Mouse (Mus musculus): Measurements from ENCODE around the gene Slc7a15. TPM values are rescaled to one million over a fixed set of nuclear protein-coding genes. Genes with fewer than 3 reads are reported as not detected.
"Not testable (repeated sequence)": the region's sequence is repeated elsewhere in the genome, so short reads cannot be mapped to it uniquely, and the experiment has no call there.

The Slc7a15 gene
- total and polyA plus RNA-seq, 3 experiments = not detected

DNA sequence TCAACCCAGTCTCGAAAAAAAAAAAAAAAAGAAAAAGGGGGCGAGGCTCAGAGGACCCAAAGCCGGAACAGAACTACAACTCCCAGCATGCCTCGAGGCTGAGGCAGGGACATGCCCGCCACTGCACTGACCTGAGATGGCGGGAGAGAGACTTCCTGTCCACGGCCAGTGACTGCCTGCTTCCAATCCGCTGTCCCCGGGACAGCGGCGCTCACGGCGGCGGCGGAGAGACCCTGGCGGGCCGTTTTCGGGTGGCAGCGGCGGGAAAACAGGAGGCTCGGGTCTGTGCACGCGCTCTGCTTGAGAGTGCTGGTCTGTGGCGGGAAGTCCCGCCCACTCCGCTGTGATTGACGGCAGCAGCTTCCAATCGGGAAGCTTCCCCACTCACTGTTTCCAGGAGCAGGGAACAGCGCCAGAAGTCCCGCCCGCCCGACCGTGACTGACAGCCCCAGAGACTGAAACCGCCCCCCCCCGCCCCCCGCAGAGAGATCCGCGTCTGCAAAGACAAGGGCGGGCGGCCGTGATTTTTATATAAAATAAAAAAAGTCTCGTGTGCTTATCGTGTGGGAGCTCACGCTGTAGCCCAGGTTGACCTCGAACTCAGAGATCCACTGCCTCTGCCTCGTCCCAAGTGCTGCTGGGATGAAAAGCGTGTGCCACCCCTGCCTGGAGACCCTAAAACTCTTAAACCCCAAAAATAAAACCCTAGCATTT, 42.0 kb upstream of the Slc7a15 start (continued):
- TF ChIP-seq POLR2AphosphoS5 (IDR thresholded peaks at IDR 0.05; ENCODE audit: borderline replicate concordance, low read depth, low read length) = no peak

- H3K79me2 ChIP-seq (ENCODE audit: control insufficient read depth, insufficient read depth, low read length, poor library complexity); H3K4me1 ChIP-seq (ENCODE audit: control insufficient read depth in 1 of 2, insufficient read depth in 2 of 2, low read length in 2 of 2); H3K27me3 ChIP-seq (ENCODE audit: control insufficient read depth in 1 of 2, insufficient read depth in 2 of 2, low read length in 2 of 2); H3K36me3 ChIP-seq (ENCODE audit: control insufficient read depth in 1 of 2, insufficient read depth in 2 of 2, low read length in 2 of 2); H3K27ac ChIP-seq (ENCODE audit: control insufficient read depth, low read depth, low read length); DNase-seq (ENCODE audit: low read depth, low spot score); H3K9me3 ChIP-seq (replicated peaks; ENCODE audit: insufficient read depth, low read length): not testable (repeated sequence)
- Histone ChIP-seq H3K9ac (ENCODE audit: control insufficient read depth, low read depth, low read length, poor library complexity, severe bottlenecking) (peak overlapping the region; percentile 49), H3K4me3 (ENCODE audit: control insufficient read depth in 1 of 2, insufficient read depth in 1 of 2, low read depth in 2 of 2, low read length in 2 of 2) (peak overlapping the region; percentile 48 to 98)
Observed at GRCm38 (mm10) chr12:8640186-8640585, 41.3 kb upstream of the Slc7a15 start.

DNA sequence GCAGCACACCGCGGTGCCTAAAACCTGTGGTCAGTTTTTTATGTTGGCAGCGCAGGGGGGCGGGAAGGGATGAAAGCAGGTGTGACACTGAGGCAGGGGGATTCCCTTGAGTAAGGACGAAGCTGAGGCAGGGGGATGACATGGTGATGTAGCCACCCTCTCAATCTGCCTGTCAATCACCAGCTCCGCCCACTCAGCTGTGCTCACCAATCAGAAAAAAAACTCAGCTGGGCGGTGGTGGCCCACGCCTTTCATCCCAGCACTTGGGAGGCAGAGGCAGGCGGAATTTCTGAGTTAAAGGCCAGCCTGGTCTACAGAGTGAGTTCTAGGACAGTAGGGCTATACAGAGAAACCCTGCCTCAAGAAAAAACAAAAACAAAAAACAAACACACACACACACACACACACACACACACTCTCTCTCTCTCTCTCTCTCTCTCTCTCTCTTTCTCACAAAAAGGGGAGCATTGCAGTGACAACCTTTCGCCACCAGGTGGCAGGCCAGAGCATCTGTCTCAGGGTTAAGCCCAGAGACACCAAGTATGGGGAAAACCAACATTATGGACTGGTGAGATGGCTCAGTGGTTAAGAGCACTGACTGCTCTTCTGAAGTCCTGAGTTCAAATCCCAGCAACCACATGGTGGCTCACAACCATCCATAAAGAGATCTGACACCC, 39.7 kb upstream of the Slc7a15 start:
- H3K27ac ChIP-seq (ENCODE audit: control insufficient read depth, low read depth, low read length) = not testable (repeated sequence)

GRCm38 (mm10) chr12:8636945-8637344, 38.1 kb upstream of the Slc7a15 start:
- Histone ChIP-seq H3K9ac (ENCODE audit: control insufficient read depth, low read depth, low read length, poor library complexity, severe bottlenecking) (no peak overlapping the region), H3K36me3 (ENCODE audit: control insufficient read depth in 1 of 2, insufficient read depth in 2 of 2, low read length in 2 of 2) (no peaks in the 10 kb centered on the region; a peak in 1 of 4 replicates), H3K9me3 (replicated peaks; ENCODE audit: insufficient read depth, low read length) (no peaks in the 10 kb centered on the region), H3K4me3 (ENCODE audit: control insufficient read depth in 1 of 2, insufficient read depth in 1 of 2, low read depth in 2 of 2, low read length in 2 of 2) (no peak overlapping the region), H3K27me3 (ENCODE audit: control insufficient read depth in 1 of 2, insufficient read depth in 2 of 2, low read length in 2 of 2) (no peaks in the 10 kb centered on the region), H3K79me2 (ENCODE audit: control insufficient read depth, insufficient read depth, low read length, poor library complexity) (peaks cover 2% of the 10 kb centered on the region; the same call in 1 of the 2 replicates), H3K4me1 (ENCODE audit: control insufficient read depth in 1 of 2, insufficient read depth in 2 of 2, low read length in 2 of 2) (no peaks in the 10 kb centered on the region), H3K27ac (ENCODE audit: control insufficient read depth, low read depth, low read length) (no peak overlapping the region)
- TF ChIP-seq SIN3A (IDR thresholded peaks at IDR 0.05; ENCODE audit: low read length) = no peak
- no peak for TF ChIP-seq MEF2A (IDR thresholded peaks at IDR 0.05; ENCODE audit: extremely low read depth, insufficient replicate concordance, low read depth, low read length, poor library complexity, severe bottlenecking)
- TF ChIP-seq BHLHE40 (IDR thresholded peaks at IDR 0.05; ENCODE audit: borderline replicate concordance, low read depth, low read length) = no peak
- TF ChIP-seq ZC3H11A (IDR thresholded peaks at IDR 0.05; ENCODE audit: low read depth, low read length) = no peak
- no peak for TF ChIP-seq NRF1 (IDR thresholded peaks at IDR 0.05; ENCODE audit: insufficient read depth, low read depth, low read length, poor library complexity, severe bottlenecking)
- TF ChIP-seq E2F4 (IDR thresholded peaks at IDR 0.05; ENCODE audit: borderline replicate concordance, low read depth, low read length) = no peak
- TF ChIP-seq NELFE (IDR thresholded peaks at IDR 0.05; ENCODE audit: low read depth, low read length) = no peak
- no peak for TF ChIP-seq GATA1 (IDR thresholded peaks at IDR 0.05; ENCODE audit: low read depth, low read length)
- no peak for TF ChIP-seq GABPA (IDR thresholded peaks at IDR 0.05; ENCODE audit: low read depth, low read length)
- TF ChIP-seq CTCF (IDR thresholded peaks at IDR 0.05 in 2 of 3, conservative IDR thresholded peaks at IDR 0.05 in 1 of 3; ENCODE audit: control insufficient read depth in 1 of 3, insufficient read depth in 1 of 3, low read depth in 2 of 3, low read length in 3 of 3, poor library complexity in 1 of 3, severe bottlenecking in 1 of 3) = no peak
- TF ChIP-seq CHD1 (IDR thresholded peaks at IDR 0.05; ENCODE audit: low read depth, low read length) = no peak
- no peak for TF ChIP-seq HCFC1 (IDR thresholded peaks at IDR 0.05; ENCODE audit: low read depth, low read length)
- no peak for TF ChIP-seq CHD2 (IDR thresholded peaks at IDR 0.05; ENCODE audit: low read length)
- no peak for TF ChIP-seq POLR2A (IDR thresholded peaks at IDR 0.05; ENCODE audit: control insufficient read depth in 1 of 2, insufficient read depth in 1 of 2, low read depth in 1 of 2, low read length in 2 of 2, poor library complexity in 1 of 2)
- DNase-seq (ENCODE audit: low read depth, low spot score) = no peak

More for the DNA sequence above, 39.7 kb upstream of the Slc7a15 start:
- not testable (repeated sequence) for H3K79me2 ChIP-seq (ENCODE audit: control insufficient read depth, insufficient read depth, low read length, poor library complexity); H3K4me3 ChIP-seq (ENCODE audit: control insufficient read depth in 1 of 2, insufficient read depth in 1 of 2, low read depth in 2 of 2, low read length in 2 of 2); H3K27me3 ChIP-seq (ENCODE audit: control insufficient read depth in 1 of 2, insufficient read depth in 2 of 2, low read length in 2 of 2); H3K36me3 ChIP-seq (ENCODE audit: control insufficient read depth in 1 of 2, insufficient read depth in 2 of 2, low read length in 2 of 2); H3K9me3 ChIP-seq (replicated peaks; ENCODE audit: insufficient read depth, low read length); H3K4me1 ChIP-seq (ENCODE audit: control insufficient read depth in 1 of 2, insufficient read depth in 2 of 2, low read length in 2 of 2); H3K9ac ChIP-seq (ENCODE audit: control insufficient read depth, low read depth, low read length, poor library complexity, severe bottlenecking)
- TF ChIP-seq ZC3H11A (IDR thresholded peaks at IDR 0.05; ENCODE audit: low read depth, low read length) = peak; percentile 43; the same call in 1 of the 2 replicates
- TF ChIP-seq JUND (IDR thresholded peaks at IDR 0.05; ENCODE audit: low read depth, low read length) = peak; percentile 97
- 0 out of 2 replicates have a peak, but pooled peaks have one; percentile 12 for TF ChIP-seq ETS1 (IDR thresholded peaks at IDR 0.05; ENCODE audit: low read depth, low read length)
- TF ChIP-seq BHLHE40 (IDR thresholded peaks at IDR 0.05; ENCODE audit: borderline replicate concordance, low read depth, low read length) = 0 out of 2 replicates have a peak, but pooled peaks have one; percentile 14
- peak; percentile 59 for TF ChIP-seq HCFC1 (IDR thresholded peaks at IDR 0.05; ENCODE audit: low read depth, low read length)
- peak; percentile 69 to 88 (median 69) for TF ChIP-seq CTCF (IDR thresholded peaks at IDR 0.05 in 2 of 3, conservative IDR thresholded peaks at IDR 0.05 in 1 of 3; ENCODE audit: control insufficient read depth in 1 of 3, insufficient read depth in 1 of 3, low read depth in 2 of 3, low read length in 3 of 3, poor library complexity in 1 of 3, severe bottlenecking in 1 of 3)
- peak; percentile 75 for TF ChIP-seq SMC3 (IDR thresholded peaks at IDR 0.05; ENCODE audit: low read depth, low read length)
- TF ChIP-seq RAD21 (IDR thresholded peaks at IDR 0.05; ENCODE audit: low read depth, low read length) = peak; percentile 49
- TF ChIP-seq ZNF384 (IDR thresholded peaks at IDR 0.05; ENCODE audit: low read depth, low read length) = peak; percentile 60
- TF ChIP-seq TBP (IDR thresholded peaks at IDR 0.05; ENCODE audit: low read depth, low read length) = peak; percentile 74
- peak; percentile 90 for DNase-seq (ENCODE audit: low read depth, low spot score)

Measured in MEL (cell line).